Mouse (Mus musculus) forebrain, embryonic 16.5 days (tissue): Measurements from ENCODE around the gene Gm38119. TPM values are rescaled to one million over a fixed set of nuclear protein-coding genes. Genes with fewer than 3 reads are reported as not detected.
"Not testable (repeated sequence)": the region's sequence is repeated elsewhere in the genome, so short reads cannot be mapped to it uniquely, and the experiment has no call there.

Source experiments
- ATAC-seq: fragments of 200-750 bp; cut with Nextera tagmentation; 2 replicates; pipeline ENCODE4 v1.8.0; 2017; ENCODE audit warnings: mild to moderate bottlenecking, moderate library complexity
- H3K27ac ChIP-seq: fragments of 300-500 bp; sonication (generic); 2 replicates; pipeline ENCODE4 v1.5.1; 2014; ENCODE audit warnings: low read length, control low read depth
- H3K27me3 ChIP-seq: fragments of 300-500 bp; sonication (generic); replicated peaks from 2 replicates; pipeline ENCODE4 v1.6.1; 2014; ENCODE audit warnings: low read length; ENCODE audit not compliant: control insufficient read depth, insufficient read depth
- H3K36me3 ChIP-seq: fragments of 300-500 bp; sonication (generic); 2 replicates; pipeline ENCODE4 v1.6.1; 2014; ENCODE audit not compliant: control insufficient read depth, insufficient read depth
- H3K4me1 ChIP-seq: fragments of 300-500 bp; sonication (generic); replicated peaks from 2 replicates; pipeline ENCODE4 v1.6.1; 2014; ENCODE audit warnings: low read length; ENCODE audit not compliant: control insufficient read depth, insufficient read depth
- H3K4me2 ChIP-seq: fragments of 300-500 bp; sonication (generic); 2 replicates; pipeline ENCODE4 v1.6.1; 2014; ENCODE audit warnings: mild to moderate bottlenecking, low read length, control low read depth
- H3K4me3 ChIP-seq: fragments of 300-500 bp; sonication (generic); replicated peaks from 2 replicates; pipeline ENCODE4 v1.5.1; 2014; ENCODE audit warnings: mild to moderate bottlenecking, low read length, control low read depth
- H3K9ac ChIP-seq: fragments of 300-500 bp; sonication (generic); replicated peaks from 2 replicates; pipeline ENCODE4 v1.6.1; 2014; ENCODE audit warnings: low read depth, low read length, control low read depth
- H3K9me3 ChIP-seq: fragments of 300-500 bp; sonication (generic); 2 replicates; pipeline ENCODE4 v1.6.1; 2016; ENCODE audit warnings: low read length; ENCODE audit not compliant: control insufficient read depth
- WGBS: fragments of 180-500 bp; shearing (Covaris S2); extraction: QIAGEN DNeasy Blood & Tissue Kit; methylation state at CpG from one replicate; pipeline ENCODE4 v1.1.7; 2014; 5-methylcytosine and 5-hydroxymethylcytosine counted together
- polyA plus RNA-seq: library from polyadenylated mRNA; unstranded; fragments of >200 nt; fragmentation: Nextera tagmentation; extraction: Ambion mirVana; gene quantifications from 2 replicates; pipeline ENCODE4 v1.2.1, GENCODE M21; 2015

Gm38119 gene
- polyA plus RNA-seq, 1 experiment from 2014 or later: not detected

- Histone ChIP-seq H3K9ac (no peak overlapping the region), H3K9me3 (no peaks in the 10 kb centered on the region), H3K36me3 (no peaks in the 10 kb centered on the region), H3K27me3 (no peaks in the 10 kb centered on the region), H3K4me2 (no peak overlapping the region), H3K27ac (no peak overlapping the region), H3K4me1 (no peaks in the 10 kb centered on the region), H3K4me3 (no peak overlapping the region)
- 8% methylated on average over 1 of the region's 1 CpGs for WGBS
- ATAC-seq: no peak
Measured at GRCm38 (mm10) chr3:92694613-92695012, 44.3 kb downstream of the Gm38119 start.

GRCm38 (mm10) chr3:92691688-92692087 lies 47.2 kb downstream of the Gm38119 start:
- Histone ChIP-seq H3K4me3 (no peak overlapping the region), H3K9me3 (no peaks in the 10 kb centered on the region), H3K36me3 (no peaks in the 10 kb centered on the region), H3K4me2 (no peak overlapping the region), H3K4me1 (no peaks in the 10 kb centered on the region), H3K27me3 (no peaks in the 10 kb centered on the region), H3K27ac (no peak overlapping the region), H3K9ac (no peak overlapping the region)
- ATAC-seq: no peak

GRCm38 (mm10) chr3:92689154-92689553 lies 49.7 kb downstream of the Gm38119 start:
- not testable (repeated sequence) for H3K27me3 ChIP-seq, H3K9me3 ChIP-seq, H3K9ac ChIP-seq, H3K4me3 ChIP-seq, H3K4me2 ChIP-seq, H3K27ac ChIP-seq, ATAC-seq, H3K4me1 ChIP-seq, H3K36me3 ChIP-seq
- WGBS: 93% methylated on average over 16 of the region's 16 CpGs

Other genes starting within 250 kb of the Gm38119 start
- gene Sprr4, start 238.6 kb downstream of the Gm38119 start, polyA plus RNA-seq: not detected in 2 replicates
- gene 2310046K23Rik, start 204.6 kb downstream of the Gm38119 start, polyA plus RNA-seq: not detected in 2 replicates
- gene Ivl, start 165.4 kb downstream of the Gm38119 start, polyA plus RNA-seq: not detected in 2 replicates
- gene Smcp, start 150.1 kb downstream of the Gm38119 start, polyA plus RNA-seq: not detected in 2 replicates
- not detected in 2 replicates for gene 2210017I01Rik, start 131.6 kb downstream of the Gm38119 start, polyA plus RNA-seq
- gene Lce6a, start 117.4 kb downstream of the Gm38119 start, polyA plus RNA-seq: not detected in 2 replicates
- gene Lce1a1, start 90.8 kb downstream of the Gm38119 start, polyA plus RNA-seq: not detected in 2 replicates
- not detected in 2 replicates for gene Lce1b, start 82.2 kb downstream of the Gm38119 start, polyA plus RNA-seq
- gene Lce1a2, start 68.8 kb downstream of the Gm38119 start, polyA plus RNA-seq: not detected in 2 replicates
- gene Lce1c, start 59.8 kb downstream of the Gm38119 start, polyA plus RNA-seq: not detected in 2 replicates
- not detected in 2 replicates for gene Lce1d, start 51.9 kb downstream of the Gm38119 start, polyA plus RNA-seq
- gene Lce1e, start 30.0 kb downstream of the Gm38119 start, polyA plus RNA-seq: not detected in 2 replicates
- gene Lce1f, start 18.7 kb downstream of the Gm38119 start, polyA plus RNA-seq: not detected in 2 replicates
- not detected in 2 replicates for gene Lce1g, start 13.2 kb upstream of the Gm38119 start, polyA plus RNA-seq
- not detected in 2 replicates for gene Lce1h, start 26.0 kb upstream of the Gm38119 start, polyA plus RNA-seq
- gene Lce1i, start 39.8 kb upstream of the Gm38119 start, polyA plus RNA-seq: not detected in 2 replicates
- not detected in 2 replicates for gene Lce1j, start 51.4 kb upstream of the Gm38119 start, polyA plus RNA-seq
- gene Lce1k, start 68.8 kb upstream of the Gm38119 start, polyA plus RNA-seq: not detected in 2 replicates
- not detected in 2 replicates for gene Kprp, start 88.2 kb upstream of the Gm38119 start, polyA plus RNA-seq
- not detected in 2 replicates for gene Lce1l, start 112.2 kb upstream of the Gm38119 start, polyA plus RNA-seq
- not detected in 2 replicates for gene 2310050C09Rik, start 131.1 kb upstream of the Gm38119 start, polyA plus RNA-seq
- not detected in 2 replicates for gene Lce3a, start 187.1 kb upstream of the Gm38119 start, polyA plus RNA-seq
- gene Lce3b, start 193.9 kb upstream of the Gm38119 start, polyA plus RNA-seq: not detected in 2 replicates
- gene Lce3c, start 205.4 kb upstream of the Gm38119 start, polyA plus RNA-seq: not detected in 2 replicates
- gene Lce3d, start 218.3 kb upstream of the Gm38119 start, polyA plus RNA-seq: not detected in 2 replicates
- not detected in 2 replicates for gene Lce3e, start 228.0 kb upstream of the Gm38119 start, polyA plus RNA-seq